Mouse (Mus musculus): ENCODE data around the gene Cpsf7.
"Not testable (repeated sequence)": the region's sequence is repeated elsewhere in the genome, so short reads cannot be mapped to it uniquely, and the experiment has no call there.

Gene Cpsf7

DNA sequence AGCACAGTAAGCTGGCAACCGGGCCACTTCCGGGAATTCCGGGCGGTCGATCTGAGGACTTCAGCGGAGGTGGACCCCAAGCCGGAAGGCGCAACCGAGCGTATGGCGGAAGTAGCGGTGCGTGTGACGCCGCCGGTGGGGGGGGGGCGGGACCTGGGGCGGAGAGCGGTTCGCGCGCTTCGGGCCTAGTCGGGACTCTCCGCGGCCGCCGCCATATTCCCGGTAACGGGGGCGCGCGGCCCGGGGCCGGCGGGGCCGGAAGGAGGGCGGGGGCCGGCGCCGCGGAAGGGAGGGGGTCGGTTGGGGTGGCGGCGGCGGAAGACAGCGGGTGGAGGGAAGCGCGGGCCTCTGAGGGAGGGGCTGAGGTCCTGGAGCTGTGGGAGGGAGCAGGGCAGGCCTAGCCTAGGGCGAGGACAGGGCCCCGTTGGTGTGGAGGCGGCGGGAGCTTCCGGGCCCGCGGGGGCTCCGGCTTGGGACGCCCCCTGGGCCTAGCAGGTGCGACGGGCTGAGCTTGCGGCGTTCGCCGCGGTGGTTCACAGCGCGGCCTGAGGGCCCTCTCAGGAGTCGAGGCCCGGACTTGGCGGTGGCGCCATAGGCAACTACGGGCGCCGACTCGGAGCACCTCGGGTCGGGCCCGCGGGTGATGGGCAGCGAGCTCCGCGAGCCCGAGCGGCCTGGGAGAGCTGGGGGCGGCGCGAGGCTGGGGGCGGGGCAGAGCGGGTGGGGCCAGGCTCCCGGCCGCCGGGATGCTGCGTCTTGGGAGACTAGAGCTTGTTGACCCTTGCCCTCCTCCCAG, at the start of gene Cpsf7:
Cpsf7 (plus strand) TSS at position 161 of the 796 bp plus-strand sequence.
- DNase-seq (ENCODE audit: low spot score in 2 of 2) = peak; percentile 91

GRCm38 (mm10) chr19:10479541-10479940, 45.5 kb upstream of the Cpsf7 start:
- no peak for DNase-seq (ENCODE audit: low spot score in 2 of 2)

DNA sequence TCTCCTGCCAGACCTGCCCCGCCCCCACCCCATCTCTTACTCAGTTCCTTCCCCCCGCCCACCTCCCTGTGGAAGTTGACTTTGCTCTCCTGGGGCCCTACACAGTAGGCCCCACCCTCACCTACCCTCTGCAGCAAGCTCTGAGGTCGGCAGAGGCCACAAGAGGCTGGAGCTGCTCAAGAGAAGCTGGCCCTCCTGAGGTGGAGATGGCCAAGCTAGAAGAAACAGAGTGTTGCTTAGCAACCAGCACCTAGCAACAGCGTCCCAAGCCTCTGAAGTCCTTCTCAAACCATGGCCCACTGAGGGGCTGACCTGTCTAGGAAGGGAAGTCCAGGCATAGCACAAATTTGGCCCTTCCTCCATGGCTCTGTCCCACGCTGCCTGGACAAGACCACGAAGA, 42.4 kb upstream of the Cpsf7 start, which contains the start of gene Ppp1r32:
Ppp1r32 (minus strand) TSS at position 226 of the 400 bp plus-strand sequence.
- DNase-seq (ENCODE audit: low spot score in 2 of 2) = no peak

GRCm38 (mm10) chr19:10486264-10486738, 38.8 kb upstream of the Cpsf7 start:
- DNase-seq (ENCODE audit: low spot score in 2 of 2) = peak; percentile 27 to 61

DNA sequence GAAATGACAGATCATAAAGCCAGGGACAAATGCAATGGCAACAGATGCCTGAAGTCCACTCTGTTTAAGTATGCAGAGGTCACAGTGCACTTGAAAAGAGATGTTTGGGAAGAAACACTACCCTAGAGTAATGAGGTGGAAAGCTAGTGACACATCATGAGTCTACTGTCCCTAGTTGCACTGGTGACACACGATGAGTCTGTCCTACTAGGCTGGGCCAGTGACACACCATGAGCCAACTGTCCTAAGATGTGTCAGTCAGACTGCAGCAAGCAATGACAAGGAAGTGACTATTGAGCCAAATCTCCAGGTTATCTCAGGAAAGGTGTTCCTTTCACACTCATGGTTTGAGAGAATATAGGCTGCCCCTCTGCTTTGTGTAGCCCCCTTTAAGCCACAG, 29.4 kb upstream of the Cpsf7 start:
- DNase-seq (ENCODE audit: low spot score in 2 of 2) = no peak

DNA sequence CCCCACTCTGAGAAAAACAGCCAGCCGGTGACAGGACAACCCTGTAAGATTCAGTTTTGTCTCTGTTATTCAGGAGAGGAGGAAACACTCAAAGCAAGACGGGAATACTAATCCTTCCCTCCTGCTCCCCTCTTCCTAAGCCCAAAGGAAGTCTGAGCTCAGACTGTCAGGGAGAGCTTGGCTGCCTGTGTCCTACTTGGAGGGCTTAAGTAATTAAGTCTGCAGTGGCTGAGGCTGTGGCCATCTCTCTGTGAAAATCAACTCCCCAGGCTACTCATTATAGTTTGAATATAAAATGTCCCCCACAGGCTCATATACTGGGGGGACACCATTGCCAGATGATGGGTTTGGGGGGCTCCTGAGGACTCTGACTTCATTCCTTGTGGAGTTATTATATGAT, 28.1 kb upstream of the Cpsf7 start:
- no peak for DNase-seq (ENCODE audit: low spot score in 2 of 2)

GRCm38 (mm10) chr19:10497512-10498160, 27.4 kb upstream of the Cpsf7 start:
- no peak for DNase-seq (ENCODE audit: low spot score in 2 of 2)

DNA sequence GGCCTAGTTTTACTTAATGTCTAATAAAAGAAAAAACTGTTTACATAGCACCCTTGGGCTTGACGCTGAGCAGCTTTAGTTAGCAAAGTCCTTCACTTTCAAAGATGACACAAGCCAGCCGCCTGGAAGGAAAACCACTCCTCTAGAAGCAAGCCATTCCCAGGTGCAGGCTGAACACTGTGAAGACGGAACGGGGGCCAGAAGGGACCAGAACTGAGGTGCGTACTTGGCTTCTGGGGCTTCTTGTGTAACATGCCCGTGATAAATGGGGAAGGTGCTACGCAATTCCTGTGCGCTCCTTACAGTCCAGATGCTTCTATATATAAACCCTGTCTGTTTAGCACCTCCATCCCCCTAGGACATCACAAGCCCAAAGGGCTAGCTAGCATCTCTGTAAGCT, 24.5 kb upstream of the Cpsf7 start:
- no peak for DNase-seq (ENCODE audit: low spot score in 2 of 2)

DNA sequence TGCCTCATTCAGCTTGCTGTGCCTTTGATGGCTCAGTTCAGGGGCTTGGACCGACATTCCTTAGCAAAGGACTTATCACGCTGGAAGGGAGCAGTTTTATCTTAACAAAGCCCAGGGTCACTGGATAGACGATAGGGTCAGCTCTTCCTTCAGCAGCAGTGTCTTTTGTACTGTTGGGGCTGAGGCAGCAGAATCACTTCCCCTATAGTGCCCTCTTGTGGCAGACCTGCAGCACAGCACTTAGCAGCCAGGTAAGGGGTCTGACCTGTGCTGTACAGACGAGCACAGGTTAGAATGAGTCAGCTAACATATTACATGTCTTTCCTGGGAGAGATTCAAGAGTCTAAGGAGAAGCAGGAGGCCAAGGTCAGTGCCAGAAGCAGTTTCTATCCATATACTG, 22.5 kb upstream of the Cpsf7 start:
- no peak for DNase-seq (ENCODE audit: low spot score in 2 of 2)

- peak in 1 of 2 experiments; percentile 14 for DNase-seq (ENCODE audit: low spot score in 2 of 2)
Measured at GRCm38 (mm10) chr19:10510759-10511330, 14.2 kb upstream of the Cpsf7 start.

- DNase-seq (ENCODE audit: low spot score in 2 of 2) = no peak
Measured at GRCm38 (mm10) chr19:10520355-10520754, 4.7 kb upstream of the Cpsf7 start.

GRCm38 (mm10) chr19:10521926-10522325, 3.1 kb upstream of the Cpsf7 start:
- no peak for DNase-seq (ENCODE audit: low spot score in 2 of 2)

DNA sequence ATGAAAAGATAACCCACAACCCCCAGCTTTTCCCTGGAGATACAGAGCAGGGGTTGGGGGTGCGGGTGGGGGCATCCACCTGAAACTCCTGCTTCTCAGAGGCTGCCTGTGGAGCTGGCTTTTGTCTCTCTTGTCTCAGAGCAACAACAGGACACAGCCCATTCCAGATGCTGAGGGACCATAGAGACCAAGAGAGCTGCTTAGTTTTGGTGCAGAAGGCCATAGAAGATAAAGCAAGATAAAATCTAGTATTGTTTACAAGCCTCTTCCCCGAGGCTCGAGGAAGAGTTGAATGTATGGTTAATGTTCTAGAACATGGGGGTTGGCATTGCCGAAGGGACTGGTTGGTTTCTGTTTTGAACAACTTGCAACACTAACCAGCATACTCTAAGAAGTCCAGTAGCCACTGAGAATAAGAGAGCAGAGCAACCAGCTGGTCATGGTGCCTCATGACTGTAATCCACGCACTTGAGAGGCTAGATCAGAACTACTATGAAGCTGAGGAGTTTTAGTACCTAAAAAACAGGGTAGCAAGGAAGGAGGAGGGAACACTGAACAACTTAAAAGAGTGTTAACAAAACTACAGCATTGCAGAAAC, 1.5 kb upstream of the Cpsf7 start:
- DNase-seq (ENCODE audit: low spot score in 2 of 2) = no peak

DNA sequence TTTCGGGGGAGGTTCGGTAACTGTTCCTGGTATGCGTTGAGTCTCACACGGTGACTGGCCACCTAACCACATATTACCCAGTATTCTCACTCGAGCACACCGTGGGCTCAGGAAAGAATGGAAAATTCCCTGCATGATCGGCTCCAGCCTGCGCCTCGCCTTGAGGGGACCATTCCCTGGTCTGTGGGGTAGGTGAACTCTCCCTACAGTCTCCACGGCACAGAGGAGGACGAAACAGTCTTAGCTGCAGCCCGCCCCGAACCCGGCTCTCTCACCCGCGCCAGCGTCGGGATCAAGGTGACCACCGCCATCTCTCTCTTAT, 321 bp upstream of the Cpsf7 start:
- DNase-seq (ENCODE audit: low spot score in 2 of 2) = no peak

GRCm38 (mm10) chr19:10525910-10526309, 844 bp downstream of the Cpsf7 start, which contains the start of gene Sdhaf2:
TSS of gene Sdhaf2 (minus strand) at chr19:10526142.
- DNase-seq (ENCODE audit: low spot score in 2 of 2) = peak in 1 of 2 experiments; percentile 19

GRCm38 (mm10) chr19:10530082-10530481, 5.0 kb downstream of the Cpsf7 start:
- DNase-seq (ENCODE audit: low spot score in 2 of 2) = no peak

GRCm38 (mm10) chr19:10539454-10539853, 14.4 kb downstream of the Cpsf7 start:
- no peak for DNase-seq (ENCODE audit: low spot score in 2 of 2)

GRCm38 (mm10) chr19:10555624-10556510, 30.8 kb downstream of the Cpsf7 start, which contains the start of gene Tmem216:
TSS of gene Tmem216 (minus strand) at chr19:10556238.
- DNase-seq (ENCODE audit: low spot score in 2 of 2) = peak; percentile 84 to 90

DNA sequence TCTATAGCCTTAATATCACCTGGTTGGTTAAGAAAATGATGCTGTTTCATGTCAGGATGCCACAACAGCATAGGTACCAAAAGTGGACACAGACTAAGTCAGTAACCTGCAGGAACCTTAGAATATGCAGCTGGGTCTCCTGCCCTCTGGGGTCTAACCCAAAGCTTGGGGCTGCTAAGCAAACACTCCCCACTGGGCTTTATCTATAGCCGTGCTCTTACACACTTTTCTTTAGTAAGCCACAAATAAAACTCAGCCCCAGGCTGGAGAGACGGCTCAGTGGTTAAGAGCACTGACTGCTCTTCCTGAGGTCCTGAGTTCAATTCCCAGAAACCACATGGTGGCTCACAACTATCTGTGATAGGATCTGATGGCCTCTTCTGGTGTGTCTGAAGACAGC, 31.9 kb downstream of the Cpsf7 start:
- no peak for DNase-seq (ENCODE audit: low spot score in 2 of 2)

- DNase-seq (ENCODE audit: low spot score in 2 of 2) = no peak
Measured at GRCm38 (mm10) chr19:10557430-10557829, 32.4 kb downstream of the Cpsf7 start.

DNA sequence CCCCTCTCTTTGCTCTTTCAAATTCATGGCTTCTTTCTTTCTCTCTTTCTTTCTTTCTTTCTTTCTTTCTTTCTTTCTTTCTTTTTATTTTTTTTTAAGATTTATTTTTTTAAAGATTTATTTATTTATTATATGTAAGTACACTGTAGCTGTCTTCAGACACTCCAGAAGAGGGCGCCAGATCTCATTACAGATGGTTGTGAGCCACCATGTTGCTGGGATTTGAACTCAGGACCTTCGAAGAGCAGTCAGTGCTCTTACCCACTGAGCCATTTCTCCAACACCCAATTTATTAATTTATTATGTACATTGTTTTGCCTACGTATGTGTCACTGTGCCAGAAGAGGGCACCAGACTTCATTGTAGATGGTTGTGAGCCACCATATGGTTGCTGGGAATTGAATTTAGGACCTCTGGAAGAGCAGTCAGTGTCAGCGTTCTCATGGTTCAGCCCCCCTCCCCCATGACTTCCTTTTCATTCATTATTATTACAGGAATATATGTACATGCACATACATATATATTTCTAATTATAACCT, 32.8 kb downstream of the Cpsf7 start:
- not testable (repeated sequence) for DNase-seq (ENCODE audit: low spot score in 2 of 2)

Data from heart, adult 9 months (tissue).